Mouse (Mus musculus) liver (tissue): Measurements from ENCODE around the gene Igf1r.

Experiments
- DNase-seq: peaks from one replicate; pipeline ENCODE4 v3.0.0-alpha.2; 2020; ENCODE audit warnings: mixed read lengths

The Igf1r gene

DNA sequence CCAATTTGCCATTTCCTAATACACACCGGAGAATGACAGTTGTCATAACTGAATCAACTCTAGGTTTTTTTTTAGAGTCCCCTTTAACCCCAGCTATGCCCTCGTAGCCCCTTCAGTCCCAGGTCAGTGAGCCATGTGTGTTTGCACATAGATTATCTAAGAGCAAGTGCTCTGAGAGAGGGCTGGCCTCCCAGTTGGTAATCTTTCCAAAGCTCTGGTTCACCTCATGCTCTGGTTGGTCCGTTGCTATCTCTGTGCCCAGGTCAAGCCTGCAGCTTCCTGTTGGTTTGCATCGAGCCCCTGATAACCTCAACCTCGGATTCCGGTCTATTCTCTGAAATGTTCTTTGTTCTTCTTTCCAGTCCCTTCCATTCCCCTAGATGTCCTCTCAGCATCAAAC, 236.6 kb downstream of the Igf1r start:
- peak; percentile 73 for DNase-seq

DNA sequence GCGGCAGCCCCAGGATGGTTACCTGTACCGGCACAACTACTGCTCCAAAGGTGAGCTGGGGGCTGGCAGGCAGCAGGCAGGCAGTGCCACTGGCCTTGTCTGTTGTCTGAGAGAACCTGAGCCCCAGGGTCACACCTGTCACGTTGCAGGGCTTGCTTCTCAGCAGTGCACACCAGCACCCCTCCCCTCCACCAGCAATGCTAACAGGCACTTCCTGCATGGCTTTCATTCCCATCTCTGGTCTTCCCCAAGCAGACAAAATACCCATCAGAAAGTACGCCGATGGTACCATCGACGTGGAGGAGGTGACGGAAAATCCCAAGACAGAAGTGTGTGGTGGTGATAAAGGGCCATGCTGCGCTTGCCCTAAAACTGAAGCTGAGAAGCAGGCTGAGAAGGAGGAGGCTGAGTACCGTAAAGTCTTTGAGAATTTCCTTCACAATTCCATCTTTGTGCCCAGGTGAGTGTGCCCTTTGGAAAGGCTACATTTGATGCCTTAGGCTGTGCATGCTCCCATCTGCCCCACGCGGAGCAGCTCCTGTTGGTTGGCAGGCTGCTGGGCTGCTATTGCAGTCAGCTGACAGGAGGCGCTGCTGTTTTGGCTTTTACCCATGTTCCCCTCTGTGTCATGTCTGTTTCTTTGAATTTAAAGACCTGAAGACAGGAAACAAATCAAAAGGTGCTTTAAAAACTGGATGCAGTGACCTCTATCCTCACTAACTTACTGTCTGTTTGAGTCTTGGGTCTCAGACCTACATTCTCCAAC, 237.2 kb downstream of the Igf1r start:
- DNase-seq = no peak

DNA sequence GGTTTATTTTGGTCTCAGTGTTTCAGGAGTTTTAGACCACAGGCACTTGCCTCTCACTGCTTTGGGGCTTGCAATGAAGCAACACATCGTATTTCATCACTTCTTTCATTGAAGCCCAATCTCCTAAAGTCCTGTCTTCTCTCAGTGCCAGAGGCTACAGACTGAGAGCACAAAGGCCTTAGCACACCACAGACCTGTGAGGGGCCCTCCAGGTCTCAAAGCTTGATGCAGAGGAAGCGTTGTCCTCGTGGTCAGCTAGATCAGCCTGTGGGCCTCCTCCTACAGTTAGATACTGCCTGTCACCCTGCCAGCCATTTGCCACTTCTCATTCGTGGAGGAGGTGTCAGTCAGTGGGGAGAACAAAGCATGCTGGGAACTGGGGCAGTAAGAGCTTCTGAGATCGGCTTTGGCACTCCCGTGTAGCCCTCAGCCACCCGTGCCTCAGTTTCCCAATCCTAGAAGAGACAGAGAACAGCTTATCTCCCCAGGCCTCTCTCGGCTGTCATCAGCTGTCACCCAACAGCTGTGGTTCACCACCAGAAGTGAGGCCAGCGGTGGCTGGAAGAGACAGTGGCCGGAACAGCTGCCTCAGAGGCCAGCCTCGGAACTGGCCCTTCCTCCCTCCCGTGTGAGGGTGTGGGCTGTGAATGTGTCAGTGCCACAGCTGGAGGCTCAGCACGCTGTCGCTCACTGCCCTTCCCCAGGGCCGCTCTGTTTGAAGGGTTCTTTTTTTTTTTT, 241.5 kb downstream of the Igf1r start:
- no peak for DNase-seq

DNA sequence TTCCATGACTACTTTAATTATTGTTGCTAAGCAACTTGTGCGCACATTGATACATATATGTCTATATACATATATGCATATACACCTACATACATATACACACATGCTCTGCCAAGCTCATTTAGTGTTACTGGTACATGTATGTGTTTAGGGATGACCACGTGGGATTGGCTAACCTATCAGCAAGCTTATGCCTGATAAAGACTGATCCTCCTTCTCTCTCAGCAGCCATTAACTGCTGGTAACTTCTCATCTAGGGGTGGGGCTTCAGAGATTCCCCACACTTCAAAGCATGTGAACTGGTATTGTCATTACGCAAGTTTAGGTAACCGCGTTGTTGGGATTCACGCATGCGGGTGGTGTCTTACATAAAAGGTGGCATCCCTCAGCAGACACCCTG, 247.0 kb downstream of the Igf1r start:
- no peak for DNase-seq

DNA sequence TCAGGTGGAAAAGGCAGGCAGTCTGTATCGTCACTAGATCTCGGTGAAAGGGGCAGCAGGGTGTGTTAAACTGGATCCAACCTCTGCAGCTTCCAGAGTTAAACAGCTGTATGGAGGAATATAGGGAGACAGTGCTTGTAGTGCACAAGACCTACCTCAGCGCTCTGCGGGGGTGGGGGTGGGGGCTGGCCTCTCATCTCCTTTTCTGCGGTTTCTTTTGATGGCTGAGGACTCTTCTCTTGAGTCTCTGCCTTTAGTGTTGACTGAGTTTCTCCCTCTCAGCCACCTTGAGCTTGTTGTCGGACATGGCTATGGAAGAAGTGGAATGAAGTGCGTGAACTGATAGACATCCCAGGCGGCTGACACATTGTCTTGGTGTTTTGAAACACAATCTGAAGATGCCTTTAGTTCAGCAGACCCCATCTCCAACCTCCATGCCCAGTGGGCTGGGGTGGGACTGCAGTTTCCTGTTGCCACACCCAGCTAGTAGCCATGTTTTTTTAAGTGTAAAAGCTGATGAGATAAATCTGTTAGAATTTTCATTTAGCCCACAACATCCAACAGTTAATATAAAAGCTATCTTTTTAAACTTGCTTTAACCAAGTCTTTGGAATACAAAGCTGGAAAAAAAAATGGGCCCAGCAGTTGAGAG, 253.3 kb downstream of the Igf1r start:
- no peak for DNase-seq

DNA sequence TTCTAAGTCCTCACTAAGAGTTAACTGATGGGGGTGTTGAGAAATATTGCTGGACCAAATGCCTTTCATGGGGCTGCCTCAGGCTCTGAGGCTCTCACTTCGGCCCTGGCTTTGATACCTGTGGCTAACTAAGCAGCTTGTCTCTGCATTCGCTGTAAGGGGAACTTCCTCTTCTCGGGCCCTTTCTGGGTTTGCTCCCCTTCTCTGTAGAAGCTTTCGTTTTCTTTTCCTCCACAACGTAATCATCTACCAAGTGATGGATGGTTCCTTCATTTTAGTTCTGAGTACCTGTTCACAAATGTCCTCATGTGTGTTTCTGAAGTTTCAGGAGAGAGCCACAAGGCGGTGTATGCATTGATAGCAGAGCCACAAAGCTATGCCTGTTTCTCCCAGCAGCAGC, 256.4 kb downstream of the Igf1r start:
- DNase-seq = no peak

DNA sequence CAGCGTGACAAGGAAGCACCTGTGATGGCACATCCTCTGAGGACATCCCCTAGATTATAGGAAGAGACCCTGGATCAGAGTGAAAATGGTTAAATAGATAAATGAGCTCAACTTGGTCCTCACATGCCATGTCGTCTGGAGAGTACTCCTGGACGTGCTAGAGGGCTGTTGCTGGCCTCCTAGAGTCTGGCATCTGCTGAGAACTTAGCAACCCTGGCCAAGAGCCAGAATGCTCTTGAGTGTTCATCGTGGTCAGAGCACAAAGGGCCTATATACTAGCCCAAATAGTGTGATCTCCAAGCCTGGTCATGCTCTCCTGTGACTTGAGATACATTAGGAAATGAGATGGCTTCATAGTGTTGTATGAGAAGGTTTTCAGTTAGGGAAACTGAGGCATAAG, 257.8 kb downstream of the Igf1r start:
- no peak for DNase-seq

DNA sequence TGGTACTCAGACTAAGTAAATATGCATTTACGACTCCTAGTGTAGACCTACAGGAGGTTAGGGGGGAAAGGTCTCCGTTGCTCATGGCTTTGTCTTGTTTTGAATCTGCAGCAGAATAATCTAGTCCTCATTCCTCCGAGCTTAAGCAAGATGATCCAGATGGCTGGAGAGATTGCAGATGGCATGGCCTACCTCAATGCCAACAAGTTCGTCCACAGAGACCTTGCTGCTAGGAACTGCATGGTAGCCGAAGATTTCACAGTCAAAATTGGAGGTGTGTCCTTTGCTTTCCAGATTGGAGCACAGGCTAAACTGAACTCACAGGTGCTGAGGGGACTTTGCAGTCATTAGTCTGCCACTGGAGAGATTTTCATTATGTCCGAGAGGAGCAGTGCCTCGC, 259.3 kb downstream of the Igf1r start:
- DNase-seq = no peak

DNA sequence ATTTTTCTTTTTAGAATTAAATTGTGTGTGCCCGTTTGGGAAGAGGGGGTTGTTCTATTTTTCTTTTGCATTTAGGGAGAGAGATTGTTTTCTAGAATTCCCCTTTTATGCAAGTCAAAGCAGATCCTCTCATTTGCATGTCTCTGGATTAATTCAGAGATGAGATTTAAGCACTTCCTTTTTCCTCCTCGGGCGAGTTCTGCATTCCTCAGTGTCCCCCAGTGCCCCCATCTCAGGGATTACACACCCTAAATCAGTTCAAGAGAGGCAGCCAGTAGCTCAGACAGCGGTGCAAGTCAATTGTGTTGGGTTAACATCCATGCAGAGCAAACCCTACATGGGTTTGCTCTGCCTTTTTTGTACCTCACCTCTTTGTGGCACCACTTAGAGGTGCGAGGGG, 261.2 kb downstream of the Igf1r start:
- no peak for DNase-seq

DNA sequence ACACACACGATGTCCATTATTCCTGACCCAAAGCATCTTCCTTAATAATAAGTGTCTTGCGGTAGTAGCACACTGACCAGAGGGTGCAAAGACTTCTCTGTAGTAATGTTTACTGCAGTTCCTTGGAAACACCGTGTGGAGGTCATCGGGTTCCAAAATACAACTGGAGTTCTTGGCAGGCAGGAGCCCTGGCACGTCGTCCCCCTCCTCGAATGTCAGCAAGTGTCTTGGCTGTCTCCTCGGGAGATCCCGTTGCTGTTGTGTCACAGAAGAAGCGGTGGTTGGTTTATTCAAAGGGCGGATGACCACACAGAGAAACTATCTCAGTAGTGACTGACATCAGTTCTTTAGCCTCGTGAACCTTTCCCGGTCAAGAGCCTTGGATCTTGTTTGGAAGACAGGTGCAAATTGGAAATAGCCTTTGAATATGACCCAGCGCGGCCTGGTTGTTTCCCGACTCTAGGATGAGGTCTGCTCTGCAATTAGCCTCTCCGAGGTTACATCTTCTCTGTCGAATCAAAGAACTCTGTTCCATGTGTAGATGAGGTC, 263.0 kb downstream of the Igf1r start:
- no peak for DNase-seq

DNA sequence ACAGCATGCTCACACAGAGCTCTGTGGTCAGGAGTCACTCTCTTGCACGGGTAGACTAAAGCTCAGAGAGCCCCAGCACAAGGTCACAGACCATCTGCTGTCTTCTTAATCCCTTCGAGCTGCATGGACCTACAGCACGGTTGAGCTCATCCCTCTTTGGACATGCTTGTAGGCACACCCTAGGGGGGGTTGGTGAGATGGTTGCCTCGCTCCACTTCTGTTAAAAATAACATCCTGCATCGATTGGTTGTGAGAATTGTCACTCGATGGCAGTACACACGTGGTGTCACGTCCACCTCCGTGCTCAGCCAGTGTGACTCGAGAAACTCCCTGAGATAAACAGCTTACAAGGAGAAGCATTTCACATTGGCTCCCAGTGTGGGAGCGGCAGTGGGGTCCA, 266.3 kb downstream of the Igf1r start:
- no peak for DNase-seq

DNA sequence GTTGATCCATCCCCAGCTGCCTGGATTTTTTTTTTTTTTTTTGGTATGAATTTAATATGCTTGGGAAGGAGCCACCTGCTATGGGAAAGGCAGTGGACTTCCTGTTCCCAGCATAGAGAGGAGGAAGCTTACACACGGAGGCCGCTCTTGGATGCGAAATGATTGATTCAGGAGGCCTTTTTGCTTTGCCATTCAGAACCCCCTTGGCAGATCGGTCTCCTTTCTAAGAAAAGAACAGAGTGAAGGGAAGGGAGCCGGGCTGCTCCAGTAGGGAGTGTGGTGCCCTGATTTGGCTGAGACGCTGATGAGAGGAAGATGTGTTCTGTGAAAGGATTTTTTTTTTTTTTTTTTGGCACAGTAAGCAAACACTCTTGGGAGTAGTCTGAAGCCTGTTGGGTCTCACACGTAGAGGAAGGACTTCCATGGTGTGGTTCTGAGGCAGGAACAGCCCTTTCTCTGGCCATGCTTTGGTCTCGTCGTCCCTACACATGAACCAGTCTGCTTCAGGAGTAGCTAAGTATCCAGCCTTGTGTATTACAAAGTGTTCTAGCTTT, 269.1 kb downstream of the Igf1r start:
- no peak for DNase-seq

DNA sequence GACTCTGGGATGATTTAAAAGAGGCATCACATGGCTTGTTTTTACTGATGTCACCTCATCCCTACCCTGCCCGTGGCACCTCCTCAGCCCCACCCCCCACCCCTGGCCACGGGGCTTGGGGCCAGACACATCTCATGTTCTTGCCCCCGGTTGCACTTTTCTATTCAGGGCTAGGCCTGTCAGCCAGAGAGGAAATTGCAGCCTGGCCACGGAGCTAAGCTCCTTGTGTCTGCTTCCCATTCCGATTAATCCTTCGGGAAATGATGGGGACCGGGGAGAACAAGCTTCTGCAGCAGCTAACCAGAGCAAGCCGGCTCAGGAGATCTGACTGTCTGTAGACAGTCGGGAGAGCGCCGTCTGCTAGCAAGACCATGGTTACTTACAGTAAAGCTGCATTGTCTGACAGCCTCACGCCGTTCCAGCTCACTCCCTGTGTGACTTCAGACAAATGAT, 270.8 kb downstream of the Igf1r start:
- no peak for DNase-seq

DNA sequence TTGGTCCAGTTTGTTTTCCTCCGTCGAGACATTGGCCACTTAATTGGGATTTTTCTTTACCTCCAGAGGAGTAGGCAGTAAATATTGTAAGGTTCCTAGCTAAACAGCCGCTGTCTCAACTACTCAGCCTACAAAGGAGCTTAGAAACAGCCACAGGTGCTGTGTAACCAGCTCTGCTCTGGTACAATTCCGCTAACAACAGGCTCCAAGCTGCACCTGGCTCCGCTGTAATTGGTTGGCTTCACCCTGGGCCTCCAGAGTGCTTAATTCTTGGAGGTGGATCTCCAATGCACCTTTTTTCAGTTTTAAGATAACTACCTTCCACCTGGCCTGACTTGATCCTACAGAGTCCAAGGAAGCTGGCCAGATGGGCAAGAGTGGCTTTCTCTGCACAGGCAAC, 271.4 kb downstream of the Igf1r start:
- no peak for DNase-seq

DNA sequence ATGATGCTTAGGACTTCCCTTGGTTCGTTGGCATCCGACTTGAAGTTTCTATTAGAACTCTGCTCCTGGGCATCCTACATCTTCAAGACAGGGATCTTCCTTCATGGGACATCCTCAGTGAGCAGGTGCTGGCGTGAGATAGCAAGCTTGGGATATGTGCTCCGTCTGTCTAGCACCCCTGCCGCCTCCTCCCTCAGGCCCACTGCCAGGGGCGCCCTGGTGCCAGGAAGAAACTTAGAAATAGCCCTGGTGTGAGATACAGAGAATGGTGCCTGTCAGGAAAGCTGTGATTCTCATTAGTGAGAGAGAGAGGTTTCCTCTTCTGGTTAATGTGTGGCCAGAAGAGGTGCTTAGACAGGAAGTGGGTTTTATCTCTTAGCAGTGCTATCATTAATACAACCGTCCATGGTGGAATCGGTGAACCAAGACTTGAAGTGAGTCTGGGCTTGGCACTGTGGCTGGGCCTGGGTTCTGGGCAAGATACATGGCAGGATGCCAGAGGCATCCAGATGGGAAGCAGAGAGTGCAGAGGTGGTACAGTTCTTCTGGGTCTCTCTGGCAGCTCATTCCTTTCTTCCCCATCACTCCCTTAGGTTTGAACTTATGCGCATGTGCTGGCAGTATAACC, 272.9 kb downstream of the Igf1r start:
- DNase-seq = no peak

DNA sequence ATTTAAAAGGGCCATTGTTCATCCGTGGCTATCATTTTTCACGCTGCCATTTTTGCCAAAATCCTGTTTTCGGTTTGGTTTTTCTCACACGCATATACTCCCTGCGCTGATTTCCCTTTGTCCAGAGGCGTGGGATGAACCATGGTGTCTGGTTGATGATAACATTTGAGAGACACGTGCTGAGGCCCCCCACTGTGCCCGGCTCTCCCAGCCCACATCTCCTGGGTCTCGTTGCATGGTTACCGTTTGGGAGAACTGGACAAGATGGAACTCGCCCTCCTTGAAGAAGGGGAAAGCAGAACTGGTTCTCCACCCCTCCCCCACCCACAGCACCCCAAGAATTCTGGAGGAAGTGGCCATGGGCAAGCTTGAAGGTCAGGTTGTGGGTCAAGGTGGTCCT, 274.4 kb downstream of the Igf1r start:
- DNase-seq = no peak

DNA sequence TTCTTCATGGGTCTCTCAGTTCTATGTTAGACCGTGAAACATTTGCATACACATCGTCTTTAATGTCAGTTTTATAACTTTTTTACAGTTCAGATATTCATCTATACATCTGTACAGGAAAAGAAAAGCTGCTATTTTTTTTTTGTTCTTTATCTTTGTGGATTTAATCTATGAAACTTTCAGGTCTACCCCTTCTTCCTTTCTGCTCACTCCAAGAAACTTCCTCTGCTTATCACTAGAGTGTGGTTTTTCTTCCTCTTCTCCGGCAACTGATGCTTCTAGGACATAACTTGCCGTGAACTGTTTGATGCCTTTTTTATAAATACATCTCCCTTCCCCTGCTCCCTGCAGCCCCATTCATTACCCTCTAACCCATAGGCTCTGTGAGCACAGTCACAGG, 275.0 kb downstream of the Igf1r start:
- DNase-seq = no peak

DNA sequence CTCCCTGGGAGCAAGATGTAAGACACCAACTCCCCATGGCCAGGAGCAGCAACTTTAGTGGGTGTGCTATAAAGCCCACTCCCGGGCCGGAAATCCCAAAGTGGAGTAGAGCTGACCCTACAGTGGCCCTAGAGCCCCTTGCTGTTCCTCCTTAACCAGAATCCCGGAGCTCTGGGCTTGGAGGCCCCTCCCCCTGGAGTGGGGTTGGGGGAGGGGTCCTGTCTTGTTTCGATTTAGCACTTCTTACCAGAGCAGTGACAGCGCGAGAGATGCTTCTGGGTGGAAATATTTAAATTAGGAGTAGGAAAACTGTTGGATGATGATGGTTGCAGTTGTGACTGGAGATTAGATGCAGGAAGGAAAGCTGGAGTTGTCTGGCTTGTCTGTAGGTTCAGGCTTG, 275.9 kb downstream of the Igf1r start:
- DNase-seq = no peak

DNA sequence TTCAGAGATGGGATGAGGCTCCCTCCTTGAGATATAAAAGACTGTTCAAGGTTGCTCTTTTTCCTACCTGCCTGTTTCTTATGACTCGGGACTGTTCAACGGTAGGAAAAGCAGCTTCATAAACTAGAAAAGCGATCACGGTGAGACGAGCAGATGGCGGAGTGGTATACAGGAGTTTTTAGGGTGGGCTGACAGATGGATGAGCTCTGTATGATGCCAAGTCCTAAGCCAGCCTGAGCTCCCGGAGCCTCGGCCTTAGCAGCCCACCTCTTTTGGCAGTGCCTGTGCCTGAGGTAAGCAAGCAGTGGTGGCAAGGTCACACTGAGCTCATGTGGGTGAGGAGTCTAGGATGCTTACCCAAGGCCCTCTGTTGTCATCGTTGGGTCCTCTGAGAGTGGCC, 278.2 kb downstream of the Igf1r start:
- no peak for DNase-seq

DNA sequence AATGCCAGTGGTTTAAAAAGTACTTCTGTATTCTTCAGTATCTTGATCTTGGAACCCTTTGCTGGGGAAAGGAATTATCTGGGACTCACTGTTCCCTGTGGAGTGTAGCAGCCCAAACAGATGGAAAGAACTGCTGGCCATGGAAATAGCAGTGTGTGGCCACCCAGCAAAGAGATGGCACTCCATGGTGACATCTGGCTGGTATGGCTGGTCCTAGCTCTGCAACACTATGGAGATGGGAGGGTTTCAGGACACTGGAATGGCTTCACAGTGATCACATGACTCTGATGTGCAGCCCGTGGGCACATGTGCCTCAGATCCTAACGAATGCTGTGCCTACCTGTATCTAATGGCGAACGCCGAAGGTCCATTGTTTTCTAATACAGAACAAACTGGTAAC, 279.9 kb downstream of the Igf1r start:
- DNase-seq = no peak

DNA sequence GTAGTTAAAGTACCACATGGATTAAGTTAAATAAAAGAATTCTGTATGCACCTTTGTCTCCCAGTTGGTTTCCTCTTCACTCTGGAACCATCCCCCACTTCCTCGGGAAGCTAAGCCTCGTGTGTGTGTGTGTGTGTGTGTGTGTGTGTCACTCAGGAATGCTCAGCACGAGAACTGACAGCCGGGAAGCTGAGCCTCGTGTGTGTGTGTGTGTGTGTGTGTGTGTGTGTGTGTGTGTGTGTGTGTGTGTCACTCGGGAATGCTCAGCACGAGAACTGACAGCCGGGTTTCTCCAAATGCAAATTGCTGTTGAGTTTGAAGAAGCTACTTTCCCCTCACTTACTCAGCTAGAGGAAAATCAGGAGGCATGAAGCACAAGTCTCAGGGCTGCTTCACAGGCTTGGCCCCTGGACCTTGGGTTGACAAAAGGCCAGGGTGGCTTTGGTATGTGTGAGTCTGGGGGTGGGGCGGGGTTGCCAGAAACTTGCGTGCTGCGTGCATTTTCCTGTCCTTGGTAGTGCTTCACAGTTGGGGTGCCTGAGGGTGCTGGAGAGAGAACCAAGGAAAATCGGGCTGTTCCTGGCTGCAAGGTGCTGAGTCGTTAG, 281.1 kb downstream of the Igf1r start:
- DNase-seq = peak; percentile 31

DNA sequence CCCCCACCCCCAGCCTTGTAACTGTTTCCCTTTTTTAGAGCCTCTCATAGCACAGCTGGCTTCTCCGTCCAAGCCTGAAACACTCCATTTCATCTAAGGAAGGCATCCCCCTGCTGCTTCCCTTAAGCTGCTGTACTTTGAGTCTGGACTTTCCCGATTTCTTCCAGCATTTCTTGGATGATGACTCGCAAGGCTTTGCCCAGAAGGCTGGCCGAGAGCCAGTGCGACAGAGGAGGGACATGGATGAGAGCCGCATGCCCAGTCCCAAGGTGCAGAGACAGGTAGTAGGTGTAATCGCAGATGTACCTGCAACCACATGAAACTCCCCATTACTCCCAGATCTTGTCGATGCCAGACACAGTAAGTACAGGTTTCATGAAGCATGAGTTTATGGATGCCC, 284.2 kb downstream of the Igf1r start:
- no peak for DNase-seq
